Comparison of ENCODE assay signal across 12 mouse cellular contexts in genomic region chr17:71811070-71811469, GRCm38 (mm10). TPM values are rescaled to one million over a fixed set of nuclear protein-coding genes. Genes with fewer than 3 reads are reported as not detected.
DNase-seq lines count a peak whose midpoint lies in the region; ATAC-seq lines count a peak whose summit lies in the region.
"Had no signal": no experiment of that assay in that cellular context is flagged by ENCODE, and none has a peak within 500 bp of the region (broad histone marks: within the 10 kb centered on the region; RNA-seq: fewer than 3 reads in every experiment).

No protein-coding gene starts in this region.

- no peak overlapping the region for H3K4me2 ChIP-seq in hindbrain, embryonic 14.5 days (replicated peaks)
- H3K4me2 ChIP-seq in stomach, embryonic 16.5 days (ENCODE audit: low read depth, low read length) = no peak overlapping the region
- H3K4me2 ChIP-seq: liver, embryonic 13.5 days had no signal

- H3K27me3 ChIP-seq in hindbrain, embryonic 14.5 days (ENCODE audit: control insufficient read depth, insufficient read depth, low read length) = no peaks in the 10 kb centered on the region
- H3K27me3 ChIP-seq in hindbrain, embryonic 10.5 days (ENCODE audit: insufficient read depth, poor library complexity, severe bottlenecking) = no peaks in the 10 kb centered on the region
- H3K27me3 ChIP-seq in stomach, embryonic 16.5 days (ENCODE audit: control insufficient read depth, insufficient read depth, low read length) = no peaks in the 10 kb centered on the region
- H3K27me3 ChIP-seq: liver, embryonic 13.5 days had no signal

- H3K27ac ChIP-seq in hindbrain, embryonic 14.5 days = no peak overlapping the region
- H3K27ac ChIP-seq in hindbrain, embryonic 10.5 days = no peak overlapping the region
- no peak overlapping the region for H3K27ac ChIP-seq in stomach, embryonic 16.5 days (ENCODE audit: low read length)
- H3K27ac ChIP-seq: liver, embryonic 13.5 days had no signal

- WGBS in hindbrain, embryonic 14.5 days = 65% methylated on average over 8 of the region's 8 CpGs
- 80% methylated on average over 8 of the region's 8 CpGs for WGBS in hindbrain, embryonic 10.5 days
- 35% methylated on average over 8 of the region's 8 CpGs for WGBS in stomach, embryonic 16.5 days

- ATAC-seq in hindbrain, embryonic 14.5 days (ENCODE audit: low FRiP score) = peak; percentile 34; the same call in 1 of the 2 replicates
- ATAC-seq in stomach, embryonic 16.5 days (ENCODE audit: insufficient read depth, low FRiP score) = peak; percentile 72
- no peak for ATAC-seq in erythroid progenitor cell, adult 5-6 weeks (replicated peaks; ENCODE audit: low FRiP score, poor library complexity, severe bottlenecking)

- H3K9ac ChIP-seq in hindbrain, embryonic 14.5 days = no peak overlapping the region
- no peak overlapping the region for H3K9ac ChIP-seq in stomach, embryonic 16.5 days (ENCODE audit: low read length)
- H3K9ac ChIP-seq: liver, embryonic 13.5 days had no signal

- intact Hi-C loops in gastrocnemius, postnatal 36 days (cut with DNase I) = no loop called here

- no peak overlapping the region for H3K4me3 ChIP-seq in hindbrain, embryonic 14.5 days (replicated peaks; ENCODE audit: low read length)
- H3K4me3 ChIP-seq in hindbrain, embryonic 10.5 days = no peak overlapping the region
- no peak overlapping the region for H3K4me3 ChIP-seq in stomach, embryonic 16.5 days (replicated peaks; ENCODE audit: low read length)
- H3K4me3 ChIP-seq: liver, embryonic 13.5 days had no signal

- H3K4me1 ChIP-seq in hindbrain, embryonic 14.5 days (replicated peaks; ENCODE audit: control insufficient read depth, insufficient read depth, low read length) = 0 out of 2 replicates have a peak, but pooled peaks cover 5% of the 10 kb centered on the region
- no peaks in the 10 kb centered on the region; the same call in 1 of the 2 replicates for H3K4me1 ChIP-seq in hindbrain, embryonic 10.5 days (replicated peaks)
- H3K4me1 ChIP-seq in stomach, embryonic 16.5 days (ENCODE audit: control insufficient read depth, insufficient read depth, low read length) = no peaks in the 10 kb centered on the region
- H3K4me1 ChIP-seq: liver, embryonic 13.5 days had no signal

- no peak for DNase-seq in hindbrain, embryonic 14.5 days (ENCODE audit: low spot score)
- no peak for DNase-seq in hindbrain, embryonic 10.5 days (ENCODE audit: low spot score)
- DNase-seq in ovary, adult 18-20 months (ENCODE audit: low spot score) = peak; percentile 67
- no peak for DNase-seq in ovary, postnatal 10 days (ENCODE audit: low spot score)
- peak; percentile 64 for DNase-seq in heart, postnatal 4 days
- no peak for DNase-seq in gastrocnemius, postnatal 36 days
- DNase-seq: liver, embryonic 13.5 days; thymus, postnatal 14 days had no signal

- no peaks in the 10 kb centered on the region for H3K9me3 ChIP-seq in hindbrain, embryonic 14.5 days (ENCODE audit: control insufficient read depth, low read length)
- no peaks in the 10 kb centered on the region for H3K9me3 ChIP-seq in hindbrain, embryonic 10.5 days
- H3K9me3 ChIP-seq in stomach, embryonic 16.5 days (replicated peaks; ENCODE audit: control insufficient read depth, low read length) = no peaks in the 10 kb centered on the region
- H3K9me3 ChIP-seq: liver, embryonic 13.5 days had no signal

- H3K36me3 ChIP-seq in hindbrain, embryonic 14.5 days (replicated peaks; ENCODE audit: control insufficient read depth, insufficient read depth) = peaks cover 28% of the 10 kb centered on the region; the same call in 1 of the 2 replicates
- H3K36me3 ChIP-seq in hindbrain, embryonic 10.5 days = peaks cover 40% of the 10 kb centered on the region
- no peaks in the 10 kb centered on the region; the same call in 1 of the 2 replicates for H3K36me3 ChIP-seq in stomach, embryonic 16.5 days (ENCODE audit: control insufficient read depth, insufficient read depth, low read length)
- H3K36me3 ChIP-seq: liver, embryonic 13.5 days had no signal

RNA-seq across cellular contexts. Expression of gene Clip4, which starts 42.8 kb away (rescaled TPM):
- polyA plus RNA-seq in hindbrain, embryonic 14.5 days (2014; fragmentation: Nextera tagmentation; extraction: Ambion mirVana) = 15.8 and 17.0 TPM in 2 replicates
- 4.1 and 4.9 TPM in 2 replicates for polyA plus RNA-seq in hindbrain, embryonic 10.5 days (2016; fragmentation: Nextera tagmentation; extraction: Ambion mirVana)
- total RNA-seq in heart, postnatal 4 days (2021) = 100 to 1,000 TPM; 173 TPM
- polyA plus RNA-seq in stomach, embryonic 16.5 days (2015; fragmentation: Nextera tagmentation; extraction: Ambion mirVana) = 7.1 and 8.5 TPM in 2 replicates
- total RNA-seq in erythroid progenitor cell, adult 5-6 weeks (2015; ENCODE audit: low replicate concordance) = not detected in 2 replicates
- total RNA-seq in erythroid progenitor cell, adult 5-6 weeks (2017; ENCODE audit: low replicate concordance) = not detected in 2 replicates
- 100 to 1,000 TPM in 1 of 2 experiments, 10 to 100 TPM in 1; 92.3 to 128 TPM for total RNA-seq in gastrocnemius, postnatal 36 days (2021)
- total RNA-seq: neutrophil, adult 5-6 weeks had no signal

RNA-seq across cellular contexts. Expression of gene Pcare, which starts 58.4 kb away (rescaled TPM):
- not detected in 2 replicates for polyA plus RNA-seq in hindbrain, embryonic 14.5 days (2014; fragmentation: Nextera tagmentation; extraction: Ambion mirVana)
- polyA plus RNA-seq in hindbrain, embryonic 10.5 days (2016; fragmentation: Nextera tagmentation; extraction: Ambion mirVana) = not detected in 2 replicates
- 1 to 10 TPM; 1.4 to 1.6 TPM for total RNA-seq in heart, postnatal 4 days (2021)
- not detected in 2 replicates for polyA plus RNA-seq in stomach, embryonic 16.5 days (2015; fragmentation: Nextera tagmentation; extraction: Ambion mirVana)
- total RNA-seq in erythroid progenitor cell, adult 5-6 weeks (2015; ENCODE audit: low replicate concordance) = not detected in 2 replicates
- total RNA-seq in erythroid progenitor cell, adult 5-6 weeks (2017; ENCODE audit: low replicate concordance) = not detected in 2 replicates
- not detected for total RNA-seq in gastrocnemius, postnatal 36 days (2021)
- total RNA-seq: neutrophil, adult 5-6 weeks had no signal
- polyA plus RNA-seq: forebrain, embryonic 11.5 days had no signal

Comparison
In these comparisons a context has a peak if more than half of its experiments do, and no peak if none do; other contexts are left out.
1. DNase-seq: peak in ovary, adult 18-20 months (single experiment) and heart, postnatal 4 days (single experiment); none in hindbrain, embryonic 14.5 days (single experiment), hindbrain, embryonic 10.5 days (single experiment), ovary, postnatal 10 days (single experiment) and gastrocnemius, postnatal 36 days (0 of 2).
2. RNA of gene Clip4, which starts 42.8 kb away (total RNA-seq): 173 TPM in heart, postnatal 4 days and 92.3 to 128 TPM in gastrocnemius, postnatal 36 days; not detected in erythroid progenitor cell, adult 5-6 weeks; every median in the first group is over 10 times any median in the second.